Mouse (Mus musculus) heart, postnatal 0 days (tissue): Measurements from ENCODE around the gene Nkrf. TPM values are rescaled to one million over a fixed set of nuclear protein-coding genes. Genes with fewer than 3 reads are reported as not detected.
"Not testable (repeated sequence)": the region's sequence is repeated elsewhere in the genome, so short reads cannot be mapped to it uniquely, and the experiment has no call there.

Experiments
- ATAC-seq: fragments of 200-750 bp; cut with Nextera tagmentation; 2 replicates; pipeline ENCODE4 v1.8.0; 2017; ENCODE audit warnings: low read depth, moderate number of reproducible peaks, moderate library complexity; ENCODE audit not compliant: insufficient read depth
- DNase-seq: peaks from one replicate; pipeline ENCODE4 v3.0.0-alpha.2; 2016; ENCODE audit warnings: low spot score
- H3K27ac ChIP-seq: fragments of 300-500 bp; sonication (generic); 2 replicates; pipeline ENCODE4 v1.5.1; 2014; ENCODE audit warnings: low read depth, mild to moderate bottlenecking
- H3K27me3 ChIP-seq: fragments of 300-500 bp; sonication (generic); 2 replicates; pipeline ENCODE4 v1.6.1; 2014; ENCODE audit warnings: low read length, mixed read lengths; ENCODE audit not compliant: control insufficient read depth, insufficient read depth
- H3K36me3 ChIP-seq: fragments of 300-500 bp; sonication (generic); replicated peaks from 2 replicates; pipeline ENCODE4 v1.6.1; 2014; ENCODE audit warnings: low read length, mixed read lengths; ENCODE audit not compliant: control insufficient read depth, insufficient read depth
- H3K4me1 ChIP-seq: fragments of 300-500 bp; sonication (generic); 2 replicates; pipeline ENCODE4 v1.6.1; 2014; ENCODE audit warnings: antibody characterized with exemption; ENCODE audit not compliant: control insufficient read depth, insufficient read depth
- H3K4me2 ChIP-seq: fragments of 300-500 bp; sonication (generic); 2 replicates; pipeline ENCODE4 v1.6.1; 2014; ENCODE audit warnings: low read depth, mild to moderate bottlenecking, low read length, moderate library complexity
- H3K4me3 ChIP-seq: fragments of 300-500 bp; sonication (generic); 2 replicates; pipeline ENCODE4 v1.5.1; 2014; ENCODE audit warnings: low read depth, low read length
- H3K9ac ChIP-seq: fragments of 300-500 bp; sonication (generic); replicated peaks from 2 replicates; pipeline ENCODE4 v1.6.1; 2014; ENCODE audit warnings: low read depth, low read length, mixed read lengths
- H3K9me3 ChIP-seq: fragments of 300-500 bp; sonication (generic); replicated peaks from 2 replicates; pipeline ENCODE4 v1.6.1; 2016; ENCODE audit warnings: low read length; ENCODE audit not compliant: control insufficient read depth
- CTCF ChIP-seq: IDR thresholded peaks from 2 replicates; pipeline ENCODE4 v1.5.1; 2016; ENCODE audit warnings: antibody characterized with exemption, control low read depth, low read depth
- EP300 ChIP-seq: IDR thresholded peaks from 2 replicates; pipeline ENCODE4 v1.6.1; 2016; ENCODE audit warnings: antibody characterized with exemption, low read depth
- WGBS: fragments of 180-500 bp; shearing (Covaris S2); extraction: QIAGEN DNeasy Blood & Tissue Kit; methylation state at CpG from one replicate; pipeline ENCODE4 v1.1.7; 2014; 5-methylcytosine and 5-hydroxymethylcytosine counted together
- polyA plus RNA-seq: library from polyadenylated mRNA; unstranded; fragments of >200 nt; fragmentation: Nextera tagmentation; extraction: Ambion mirVana; gene quantifications from 2 replicates; pipeline ENCODE4 v1.2.1, GENCODE M21; 2015
- total RNA-seq: library from RNA; depleted of rRNA; stranded (reverse); fragments of >200 nt; gene quantifications from 2 replicates; pipeline ENCODE4 v1.2.3, GENCODE M21; 2014; ENCODE audit warnings: low replicate concordance

The Nkrf gene
- total and polyA plus RNA-seq, 2 experiments from 2014 or later = 0.51 to 5.7 TPM

GRCm38 (mm10) chrX:36903115-36903768 lies 543 bp upstream of the Nkrf start:
- Histone ChIP-seq H3K27me3 (no peaks in the 10 kb centered on the region), H3K4me2 (peak overlapping the region; percentile 89), H3K36me3 (no peaks in the 10 kb centered on the region), H3K4me1 (no peaks in the 10 kb centered on the region), H3K4me3 (peak overlapping the region; percentile 59), H3K27ac (peak overlapping the region; percentile 78), H3K9me3 (no peaks in the 10 kb centered on the region), H3K9ac (peak overlapping the region; percentile 57)
- ATAC-seq (peak; percentile 95), DNase-seq (peak; percentile 89)
- WGBS = 14% methylated on average over 30 of the region's 32 CpGs
- TF ChIP-seq CTCF (no peak), EP300 (peak; percentile 57; the same call in 1 of the 2 replicates)

GRCm38 (mm10) chrX:36901655-36902054 lies 1.0 kb downstream of the Nkrf start:
- Histone ChIP-seq H3K4me1 (no peaks in the 10 kb centered on the region), H3K36me3 (no peaks in the 10 kb centered on the region), H3K9me3 (no peaks in the 10 kb centered on the region), H3K9ac (no peak overlapping the region), H3K4me2 (no peak overlapping the region; the same call in 1 of the 2 replicates), H3K27ac (no peak overlapping the region), H3K27me3 (no peaks in the 10 kb centered on the region), H3K4me3 (0 out of 2 replicates have a peak overlapping the region, but pooled peaks have one; percentile 59)
- TF ChIP-seq EP300 = no peak
- TF ChIP-seq CTCF = no peak
- 35% methylated on average over 3 of the region's 3 CpGs for WGBS
- DNase-seq = no peak
- ATAC-seq = no peak

- not testable (repeated sequence) for H3K4me2 ChIP-seq, H3K36me3 ChIP-seq, H3K4me3 ChIP-seq, H3K9me3 ChIP-seq, H3K27me3 ChIP-seq, ATAC-seq, H3K27ac ChIP-seq, H3K9ac ChIP-seq, H3K4me1 ChIP-seq, DNase-seq
- WGBS = 45% methylated on average over 1 of the region's 1 CpGs
- TF ChIP-seq CTCF = peak; percentile 20; the same call in 1 of the 2 replicates
Observed at GRCm38 (mm10) chrX:36898931-36899330, 3.8 kb downstream of the Nkrf start.

GRCm38 (mm10) chrX:36884719-36885118 lies 18.0 kb downstream of the Nkrf start:
- ATAC-seq (no peak), DNase-seq (no peak)
- Histone ChIP-seq H3K9ac (no peak overlapping the region), H3K27me3 (no peaks in the 10 kb centered on the region), H3K4me2 (no peak overlapping the region), H3K27ac (no peak overlapping the region), H3K4me1 (no peaks in the 10 kb centered on the region), H3K4me3 (no peak overlapping the region), H3K9me3 (no peaks in the 10 kb centered on the region), H3K36me3 (0 out of 2 replicates have a peak, but pooled peaks cover 3% of the 10 kb centered on the region)
- WGBS = 72% methylated on average over 1 of the region's 1 CpGs
- TF ChIP-seq CTCF (peak; percentile 24; the same call in 1 of the 2 replicates), EP300 (no peak)

- DNase-seq = no peak
- Histone ChIP-seq H3K9me3 (no peaks in the 10 kb centered on the region), H3K4me3 (peak overlapping the region; percentile 86), H3K27me3 (no peaks in the 10 kb centered on the region), H3K9ac (peak overlapping the region; percentile 93), H3K4me2 (peak overlapping the region; percentile 71), H3K4me1 (no peaks in the 10 kb centered on the region), H3K36me3 (no peaks in the 10 kb centered on the region), H3K27ac (peak overlapping the region; percentile 83)
- 16% methylated on average over 30 of the region's 36 CpGs for whole genome bisulfite sequencing
- peak; percentile 52 for ATAC-seq
- TF ChIP-seq EP300 = no peak
- TF ChIP-seq CTCF = no peak
Observed at GRCm38 (mm10) chrX:36874704-36875128, 28.0 kb downstream of the Nkrf start.
